Mouse (Mus musculus) heart, postnatal 0 days (tissue): ENCODE data around the gene Vsig2. TPM values are rescaled to one million over a fixed set of nuclear protein-coding genes. Genes with fewer than 3 reads are reported as not detected.

Experiments
- ATAC-seq: fragments of 200-750 bp; cut with Nextera tagmentation; 2 replicates; pipeline ENCODE4 v1.8.0; 2017; ENCODE audit warnings: low read depth, moderate number of reproducible peaks, moderate library complexity; ENCODE audit not compliant: insufficient read depth
- DNase-seq: peaks from one replicate; pipeline ENCODE4 v3.0.0-alpha.2; 2016; ENCODE audit warnings: low spot score
- H3K27ac ChIP-seq: fragments of 300-500 bp; sonication (generic); 2 replicates; pipeline ENCODE4 v1.5.1; 2014; ENCODE audit warnings: low read depth, mild to moderate bottlenecking
- H3K27me3 ChIP-seq: fragments of 300-500 bp; sonication (generic); 2 replicates; pipeline ENCODE4 v1.6.1; 2014; ENCODE audit warnings: low read length, mixed read lengths; ENCODE audit not compliant: control insufficient read depth, insufficient read depth
- H3K36me3 ChIP-seq: fragments of 300-500 bp; sonication (generic); replicated peaks from 2 replicates; pipeline ENCODE4 v1.6.1; 2014; ENCODE audit warnings: low read length, mixed read lengths; ENCODE audit not compliant: control insufficient read depth, insufficient read depth
- H3K4me1 ChIP-seq: fragments of 300-500 bp; sonication (generic); 2 replicates; pipeline ENCODE4 v1.6.1; 2014; ENCODE audit warnings: antibody characterized with exemption; ENCODE audit not compliant: control insufficient read depth, insufficient read depth
- H3K4me2 ChIP-seq: fragments of 300-500 bp; sonication (generic); 2 replicates; pipeline ENCODE4 v1.6.1; 2014; ENCODE audit warnings: low read depth, mild to moderate bottlenecking, low read length, moderate library complexity
- H3K4me3 ChIP-seq: fragments of 300-500 bp; sonication (generic); 2 replicates; pipeline ENCODE4 v1.5.1; 2014; ENCODE audit warnings: low read depth, low read length
- H3K9ac ChIP-seq: fragments of 300-500 bp; sonication (generic); replicated peaks from 2 replicates; pipeline ENCODE4 v1.6.1; 2014; ENCODE audit warnings: low read depth, low read length, mixed read lengths
- H3K9me3 ChIP-seq: fragments of 300-500 bp; sonication (generic); replicated peaks from 2 replicates; pipeline ENCODE4 v1.6.1; 2016; ENCODE audit warnings: low read length; ENCODE audit not compliant: control insufficient read depth
- CTCF ChIP-seq: IDR thresholded peaks from 2 replicates; pipeline ENCODE4 v1.5.1; 2016; ENCODE audit warnings: antibody characterized with exemption, control low read depth, low read depth
- EP300 ChIP-seq: IDR thresholded peaks from 2 replicates; pipeline ENCODE4 v1.6.1; 2016; ENCODE audit warnings: antibody characterized with exemption, low read depth
- WGBS: fragments of 180-500 bp; shearing (Covaris S2); extraction: QIAGEN DNeasy Blood & Tissue Kit; methylation state at CpG from one replicate; pipeline ENCODE4 v1.1.7; 2014; 5-methylcytosine and 5-hydroxymethylcytosine counted together
- polyA plus RNA-seq: library from polyadenylated mRNA; unstranded; fragments of >200 nt; fragmentation: Nextera tagmentation; extraction: Ambion mirVana; gene quantifications from 2 replicates; pipeline ENCODE4 v1.2.1, GENCODE M21; 2015
- total RNA-seq: library from RNA; depleted of rRNA; stranded (reverse); fragments of >200 nt; gene quantifications from 2 replicates; pipeline ENCODE4 v1.2.3, GENCODE M21; 2014; ENCODE audit warnings: low replicate concordance

The Vsig2 gene
- total and polyA plus RNA-seq, 2 experiments from 2014 or later, result 1.5 TPM; not detected in 1

DNA sequence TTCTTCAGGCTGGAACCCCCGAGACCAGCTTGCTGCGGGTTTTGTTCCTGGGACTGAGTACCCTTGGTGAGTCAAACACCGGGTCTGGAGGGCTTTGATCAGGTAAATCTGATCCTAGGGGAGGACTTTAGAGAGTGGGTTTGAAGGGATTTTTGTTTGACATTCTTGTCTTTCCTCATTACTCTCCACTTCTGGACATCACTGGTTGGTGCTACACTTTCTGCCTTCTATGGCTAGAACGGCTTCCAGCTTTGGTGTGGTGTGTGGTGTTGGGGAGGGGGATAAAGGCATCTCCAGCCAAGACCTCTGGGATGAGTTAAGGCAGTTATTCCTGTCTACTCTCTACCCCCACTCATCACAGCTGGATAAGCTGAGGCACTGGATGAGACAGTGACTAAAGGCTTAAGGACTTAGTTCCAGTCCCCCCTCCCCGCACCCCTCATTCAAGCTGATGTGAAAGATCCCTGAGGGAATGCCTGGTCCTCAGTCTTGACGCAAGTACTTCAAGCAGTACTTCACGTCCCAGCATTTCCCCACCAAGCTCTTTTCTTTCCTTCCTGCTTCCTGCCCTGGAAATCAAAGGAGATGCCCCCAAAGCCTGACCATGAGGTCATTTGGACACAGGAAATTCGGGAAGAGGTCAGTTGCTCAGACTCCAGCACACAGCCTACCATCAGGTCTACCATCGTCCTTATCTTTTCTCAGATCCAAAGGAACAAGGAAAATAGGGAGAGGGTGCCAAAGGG lies 10.7 kb upstream of the Vsig2 start:
- H3K9me3 ChIP-seq, result no peaks in the 10 kb centered on the region
- peaks cover 15% of the 10 kb centered on the region; the same call in 1 of the 2 replicates for H3K27me3 ChIP-seq
- peak overlapping the region; percentile 65 for H3K9ac ChIP-seq
- H3K4me1 ChIP-seq, result no peaks in the 10 kb centered on the region
- no peak for TF ChIP-seq CTCF
- TF ChIP-seq EP300, result peak; percentile 94
- H3K36me3 ChIP-seq, result peaks cover 2% of the 10 kb centered on the region; the same call in 1 of the 2 replicates
- 37% methylated on average over 9 of the region's 9 CpGs for WGBS
- ATAC-seq, result no peak
- peak overlapping the region; percentile 47 for H3K4me3 ChIP-seq
- peak overlapping the region; percentile 74 for H3K4me2 ChIP-seq
- peak; percentile 39 for DNase-seq
- H3K27ac ChIP-seq, result peak overlapping the region; percentile 91

GRCm38 (mm10) chr9:37530031-37530887 lies 8.8 kb upstream of the Vsig2 start:
- ATAC-seq (peak; percentile 74), DNase-seq (peak; percentile 76)
- Histone ChIP-seq H3K9me3 (no peaks in the 10 kb centered on the region), H3K27me3 (peaks cover 15% of the 10 kb centered on the region; the same call in 1 of the 2 replicates), H3K9ac (peak overlapping the region; percentile 65), H3K36me3 (0 out of 2 replicates have a peak, but pooled peaks cover 3% of the 10 kb centered on the region), H3K4me1 (no peaks in the 10 kb centered on the region), H3K4me3 (peak overlapping the region; percentile 47), H3K4me2 (peak overlapping the region; percentile 74), H3K27ac (peak overlapping the region; percentile 91)
- TF ChIP-seq EP300 (peak; percentile 96), CTCF (peak; percentile 33; the same call in 1 of the 2 replicates)
- 2% methylated on average over 32 of the region's 32 CpGs for WGBS

- TF ChIP-seq CTCF, result peak; percentile 47
- no peak for TF ChIP-seq EP300
- no peaks in the 10 kb centered on the region for H3K4me1 ChIP-seq
- H3K36me3 ChIP-seq, result 0 out of 2 replicates have a peak, but pooled peaks cover 3% of the 10 kb centered on the region
- peaks cover 15% of the 10 kb centered on the region; the same call in 1 of the 2 replicates for H3K27me3 ChIP-seq
- peak overlapping the region; percentile 49 for H3K9ac ChIP-seq
- H3K4me3 ChIP-seq, result peak overlapping the region; percentile 47
- ATAC-seq (peak; percentile 68), DNase-seq (peak; percentile 73)
- peak overlapping the region; percentile 91 for H3K27ac ChIP-seq
- no peaks in the 10 kb centered on the region for H3K9me3 ChIP-seq
- WGBS, result 4% methylated on average over 31 of the region's 31 CpGs
- peak overlapping the region; percentile 74 for H3K4me2 ChIP-seq
Measured at GRCm38 (mm10) chr9:37530888-37531705, 8.0 kb upstream of the Vsig2 start.

- Histone ChIP-seq H3K4me3 (no peak overlapping the region), H3K27ac (no peak overlapping the region), H3K9ac (no peak overlapping the region), H3K36me3 (0 out of 2 replicates have a peak, but pooled peaks cover 8% of the 10 kb centered on the region), H3K9me3 (no peaks in the 10 kb centered on the region), H3K4me1 (peaks cover 6% of the 10 kb centered on the region; the same call in 1 of the 2 replicates), H3K27me3 (no peaks in the 10 kb centered on the region), H3K4me2 (no peak overlapping the region)
- no peak for ATAC-seq
- no peak for TF ChIP-seq EP300
- TF ChIP-seq CTCF, result no peak
- 61% methylated on average over 4 of the region's 4 CpGs for WGBS
- no peak for DNase-seq
Measured at GRCm38 (mm10) chr9:37536851-37537250, 2.2 kb upstream of the Vsig2 start.
